In genomic region chr9:62810543-62811515, GRCm38 (mm10) we compare ENCODE assay signal across 8 mouse cellular contexts. TPM values are rescaled to one million over a fixed set of nuclear protein-coding genes. Genes with fewer than 3 reads are reported as not detected.
A peak's percentile ranks its signal among the peaks of the same experiment; 100 is the strongest.
DNase-seq lines count a peak whose midpoint lies in the region; ATAC-seq and TF ChIP-seq lines count a peak whose summit lies in the region.

No protein-coding gene starts in this region.

- H3K27ac ChIP-seq in layer of hippocampus, adult 2 months: peak overlapping the region; percentile 100
- peak overlapping the region; percentile 88 for H3K27ac ChIP-seq in embryonic facial prominence, embryonic 11.5 days (replicated peaks; ENCODE audit: low read depth, low read length)
- H3K27ac ChIP-seq in hindbrain, embryonic 14.5 days: peak overlapping the region; percentile 98

- peaks cover 44% of the 10 kb centered on the region for H3K4me1 ChIP-seq in G1E (ENCODE audit: insufficient read depth, low read depth, low read length)
- H3K4me1 ChIP-seq in embryonic facial prominence, embryonic 11.5 days (ENCODE audit: control insufficient read depth, insufficient read depth, low read length): no peaks in the 10 kb centered on the region
- H3K4me1 ChIP-seq in hindbrain, embryonic 14.5 days (replicated peaks; ENCODE audit: control insufficient read depth, insufficient read depth, low read length): peaks cover 34% of the 10 kb centered on the region

- peak overlapping the region; percentile 99 for H3K4me3 ChIP-seq in layer of hippocampus, adult 2 months
- peak overlapping the region; percentile 100 for H3K4me3 ChIP-seq in G1E (ENCODE audit: low read depth, low read length)
- peak overlapping the region; percentile 97 for H3K4me3 ChIP-seq in embryonic facial prominence, embryonic 11.5 days (ENCODE audit: low read depth, low read length)
- H3K4me3 ChIP-seq in hindbrain, embryonic 14.5 days (replicated peaks; ENCODE audit: low read length): peak overlapping the region; percentile 87

- peak overlapping the region; percentile 76 for H3K4me2 ChIP-seq in embryonic facial prominence, embryonic 11.5 days (ENCODE audit: low read depth, low read length)
- H3K4me2 ChIP-seq in hindbrain, embryonic 14.5 days (replicated peaks): peak overlapping the region; percentile 81

- no peak; the same call in none of the 2 replicates for TF ChIP-seq CTCF in layer of hippocampus, adult 2 months (conservative IDR thresholded peaks at IDR 0.05)
- no peak for TF ChIP-seq CTCF in G1E (IDR thresholded peaks at IDR 0.05; ENCODE audit: low read depth, low read length)

- peak in 1 of 2 experiments; percentile 23 for DNase-seq in layer of hippocampus, adult 2 months (ENCODE audit: low spot score in 2 of 2)
- DNase-seq in layer of hippocampus, adult 9-11 months: no peak
- peak; percentile 60 for DNase-seq in G1E (ENCODE audit: low spot score)
- DNase-seq in embryonic facial prominence, embryonic 11.5 days (ENCODE audit: low spot score): peak; percentile 35
- peak; percentile 53 for DNase-seq in hindbrain, embryonic 14.5 days (ENCODE audit: low spot score)
- DNase-seq in lung, postnatal 10 days: peak; percentile 16
- peak; percentile 51 for DNase-seq in right cerebral cortex, postnatal 25 days
- DNase-seq in urinary bladder, postnatal 36 days (ENCODE audit: low spot score in 2 of 2): no peak

- H3K9ac ChIP-seq in embryonic facial prominence, embryonic 11.5 days (replicated peaks; ENCODE audit: low read length): peak overlapping the region; percentile 88
- H3K9ac ChIP-seq in hindbrain, embryonic 14.5 days: peak overlapping the region; percentile 91

- WGBS in embryonic facial prominence, embryonic 11.5 days: under 1% methylated on average over 58 of the region's 58 CpGs
- under 1% methylated on average over 54 of the region's 58 CpGs for WGBS in hindbrain, embryonic 14.5 days

- peaks cover 31% of the 10 kb centered on the region for H3K36me3 ChIP-seq in G1E (replicated peaks)
- H3K36me3 ChIP-seq in embryonic facial prominence, embryonic 11.5 days (replicated peaks; ENCODE audit: control insufficient read depth, insufficient read depth, low read depth, low read length): no peaks in the 10 kb centered on the region
- no peaks in the 10 kb centered on the region for H3K36me3 ChIP-seq in hindbrain, embryonic 14.5 days (replicated peaks; ENCODE audit: control insufficient read depth, insufficient read depth)

- no peaks in the 10 kb centered on the region for H3K9me3 ChIP-seq in G1E (replicated peaks)
- H3K9me3 ChIP-seq in embryonic facial prominence, embryonic 11.5 days (replicated peaks; ENCODE audit: control insufficient read depth, low read length): no peaks in the 10 kb centered on the region
- H3K9me3 ChIP-seq in hindbrain, embryonic 14.5 days (ENCODE audit: control insufficient read depth, low read length): no peaks in the 10 kb centered on the region

- H3K27me3 ChIP-seq in G1E (ENCODE audit: insufficient read depth, low read length): no peaks in the 10 kb centered on the region
- no peaks in the 10 kb centered on the region for H3K27me3 ChIP-seq in embryonic facial prominence, embryonic 11.5 days (ENCODE audit: control insufficient read depth, insufficient read depth, low read length)
- no peaks in the 10 kb centered on the region for H3K27me3 ChIP-seq in hindbrain, embryonic 14.5 days (ENCODE audit: control insufficient read depth, insufficient read depth, low read length)

- ATAC-seq in G1E (ENCODE audit: extremely low read depth, insufficient number of reproducible peaks, low FRiP score, poor library complexity, severe bottlenecking): 0 out of 2 replicates have a peak, but pooled peaks have one; percentile 32
- peak; percentile 60; the same call in 1 of the 2 replicates for ATAC-seq in embryonic facial prominence, embryonic 11.5 days (replicated peaks; ENCODE audit: insufficient number of reproducible peaks, low FRiP score, low TSS enrichment, low read depth)
- ATAC-seq in hindbrain, embryonic 14.5 days (ENCODE audit: low FRiP score): peak; percentile 61

RNA-seq across cellular contexts. Expression of gene Fem1b, which starts 0.9 kb away (rescaled TPM):
- 10 to 100 TPM; 91.9 to 95.0 TPM for total RNA-seq in layer of hippocampus, adult 2 months (2021)
- total RNA-seq in G1E (2014; fragmentation: Nextera tagmentation) (94.4 and 102 TPM in 2 replicates), G1E (2017) (100 and 112 TPM in 2 replicates)
- 16.3 and 17.3 TPM in 2 replicates for polyA plus RNA-seq in G1E (2012)
- 38.4 and 41.1 TPM in 2 replicates for polyA plus RNA-seq in embryonic facial prominence, embryonic 11.5 days (2014; fragmentation: Nextera tagmentation; extraction: Ambion mirVana)
- 86.6 and 101 TPM in 2 replicates for polyA plus RNA-seq in hindbrain, embryonic 14.5 days (2014; fragmentation: Nextera tagmentation; extraction: Ambion mirVana)

RNA-seq across cellular contexts. Expression of gene Cln6, which starts 27.8 kb away (rescaled TPM):
- 10 to 100 TPM; 12.1 to 12.2 TPM for total RNA-seq in layer of hippocampus, adult 2 months (2021)
- total RNA-seq in G1E (2014; fragmentation: Nextera tagmentation) (69.9 and 72.8 TPM in 2 replicates), G1E (2017) (32.5 and 34.9 TPM in 2 replicates)
- 31.7 and 37.0 TPM in 2 replicates for polyA plus RNA-seq in G1E (2012)
- 9.2 and 10.5 TPM in 2 replicates for polyA plus RNA-seq in embryonic facial prominence, embryonic 11.5 days (2014; fragmentation: Nextera tagmentation; extraction: Ambion mirVana)
- polyA plus RNA-seq in hindbrain, embryonic 14.5 days (2014; fragmentation: Nextera tagmentation; extraction: Ambion mirVana): 5.4 and 7.1 TPM in 2 replicates

RNA-seq across cellular contexts. Expression of gene Calml4, which starts 47.1 kb away (rescaled TPM):
- total RNA-seq in layer of hippocampus, adult 2 months (2021): 1 to 10 TPM; 1.8 to 2.4 TPM
- total RNA-seq in G1E (2014; fragmentation: Nextera tagmentation): not detected in 2 replicates
- 0.11 TPM in 1 of 2 replicates, not detected in the other for total RNA-seq in G1E (2017)
- polyA plus RNA-seq in G1E (2012): 0.15 TPM in 1 of 2 replicates, not detected in the other
- polyA plus RNA-seq in embryonic facial prominence, embryonic 11.5 days (2014; fragmentation: Nextera tagmentation; extraction: Ambion mirVana): 0.88 and 1.2 TPM in 2 replicates
- 16.7 and 32.8 TPM in 2 replicates for polyA plus RNA-seq in hindbrain, embryonic 14.5 days (2014; fragmentation: Nextera tagmentation; extraction: Ambion mirVana)

Comparison
In these comparisons a context has a peak if more than half of its experiments do, and no peak if none do; other contexts are left out.
1. DNase-seq: peak in G1E (single experiment), embryonic facial prominence, embryonic 11.5 days (single experiment), hindbrain, embryonic 14.5 days (single experiment), lung, postnatal 10 days (single experiment) and right cerebral cortex, postnatal 25 days (single experiment); none in layer of hippocampus, adult 9-11 months (single experiment) and urinary bladder, postnatal 36 days (0 of 2).
2. Peak in every context shown above with its lines, with median percentiles within 50 percentile points of each other: H3K27ac ChIP-seq, H3K4me3 ChIP-seq and ATAC-seq.